Mouse (Mus musculus) large intestine, adult 2 months (tissue): Measurements from ENCODE around the gene Tpbgl. TPM values are rescaled to one million over a fixed set of nuclear protein-coding genes. Genes with fewer than 3 reads are reported as not detected.

Experiments used
- DNase-seq: peaks from one replicate; pipeline ENCODE4 v3.0.0-alpha.2; 2012; ENCODE audit warnings: low read depth, low spot score
- WGBS: fragments of 180-500 bp; shearing (Covaris S2); methylation state at CpG from one replicate; pipeline ENCODE4 v1.1.7; 2018; 5-methylcytosine and 5-hydroxymethylcytosine counted together
- polyA plus RNA-seq: library from polyadenylated mRNA; depleted of rRNA; stranded (reverse); fragments of >200 nt; gene quantifications from 2 replicates; pipeline ENCODE4 v1.2.3, GENCODE M21; 2012; rRNA removed

The Tpbgl gene
- 1.8 and 2.2 TPM in 2 replicates for polyA plus RNA-seq

- no peak for DNase-seq
- under 1% methylated on average over 83 of the region's 83 CpGs for WGBS
These were observed at the start of gene Tpbgl for GRCm38 (mm10) chr7:99626376-99627270. Tpbgl (minus strand) TSS chr7:99627103.

- WGBS, result 77% methylated on average over 3 of the region's 3 CpGs
These were observed 48.0 kb upstream of the Tpbgl start for GRCm38 (mm10) chr7:99674890-99675289.

GRCm38 (mm10) chr7:99674209-99674608 lies 47.3 kb upstream of the Tpbgl start:
- no peak for DNase-seq
- 49% methylated on average over 5 of the region's 5 CpGs for WGBS

More at GRCm38 (mm10) chr7:99674890-99675289, 48.0 kb upstream of the Tpbgl start:
- no peak for DNase-seq

- WGBS, result 86% methylated on average over 8 of the region's 8 CpGs
- DNase-seq, result no peak
These were observed 46.3 kb upstream of the Tpbgl start for GRCm38 (mm10) chr7:99673188-99673587.

- WGBS, result 60% methylated on average over 9 of the region's 9 CpGs
- no peak for DNase-seq
These were observed 44.9 kb upstream of the Tpbgl start for GRCm38 (mm10) chr7:99671544-99672435.

- no peak for DNase-seq
- 81% methylated on average over 4 of the region's 4 CpGs for WGBS
These were observed 44.0 kb upstream of the Tpbgl start for GRCm38 (mm10) chr7:99670915-99671314.

GRCm38 (mm10) chr7:99668802-99669201 lies 41.9 kb upstream of the Tpbgl start:
- no peak for DNase-seq
- WGBS, result 70% methylated on average over 4 of the region's 4 CpGs

GRCm38 (mm10) chr7:99667096-99667495 lies 40.2 kb upstream of the Tpbgl start:
- no peak for DNase-seq
- 86% methylated on average over 16 of the region's 16 CpGs for WGBS

GRCm38 (mm10) chr7:99665731-99666452 lies 39.0 kb upstream of the Tpbgl start:
- no peak for DNase-seq
- WGBS, result 45% methylated on average over 10 of the region's 10 CpGs

- WGBS, result 18% methylated on average over 11 of the region's 11 CpGs
- peak; percentile 55 for DNase-seq
These were observed 37.9 kb upstream of the Tpbgl start for GRCm38 (mm10) chr7:99664571-99665485.

- DNase-seq, result no peak
- 92% methylated on average over 9 of the region's 9 CpGs for WGBS
These were observed 36.8 kb upstream of the Tpbgl start for GRCm38 (mm10) chr7:99663507-99664220.

- WGBS, result 83% methylated on average over 2 of the region's 2 CpGs
These were observed 35.4 kb upstream of the Tpbgl start for GRCm38 (mm10) chr7:99662311-99662710.

GRCm38 (mm10) chr7:99661571-99662230 lies 34.8 kb upstream of the Tpbgl start:
- WGBS, result 83% methylated on average over 14 of the region's 14 CpGs
- no peak for DNase-seq

More at GRCm38 (mm10) chr7:99662311-99662710, 35.4 kb upstream of the Tpbgl start:
- DNase-seq, result no peak

- WGBS, result 94% methylated on average over 9 of the region's 9 CpGs
- DNase-seq, result no peak
These were observed 34.2 kb upstream of the Tpbgl start for GRCm38 (mm10) chr7:99661071-99661470.

- DNase-seq, result peak; percentile 65
- WGBS, result 45% methylated on average over 12 of the region's 12 CpGs
These were observed 32.6 kb upstream of the Tpbgl start for GRCm38 (mm10) chr7:99659379-99660029.

- WGBS, result 74% methylated on average over 11 of the region's 11 CpGs
These were observed 27.3 kb upstream of the Tpbgl start for GRCm38 (mm10) chr7:99654244-99654643.

GRCm38 (mm10) chr7:99649585-99649984 lies 22.7 kb upstream of the Tpbgl start:
- 61% methylated on average over 4 of the region's 4 CpGs for WGBS
- DNase-seq, result no peak

More at GRCm38 (mm10) chr7:99654244-99654643, 27.3 kb upstream of the Tpbgl start:
- DNase-seq, result no peak
